Mouse (Mus musculus) yolk sac, embryonic 10.5 days (tissue): ENCODE measurements around the gene Bcl2.
"Not testable (repeated sequence)": the region's sequence is repeated elsewhere in the genome, so short reads cannot be mapped to it uniquely, and the experiment has no call there.

Experiments used
- DNase-seq: peaks from one replicate; pipeline ENCODE4 v3.0.0-alpha.2; 2017; ENCODE audit warnings: low spot score

Gene Bcl2

DNA sequence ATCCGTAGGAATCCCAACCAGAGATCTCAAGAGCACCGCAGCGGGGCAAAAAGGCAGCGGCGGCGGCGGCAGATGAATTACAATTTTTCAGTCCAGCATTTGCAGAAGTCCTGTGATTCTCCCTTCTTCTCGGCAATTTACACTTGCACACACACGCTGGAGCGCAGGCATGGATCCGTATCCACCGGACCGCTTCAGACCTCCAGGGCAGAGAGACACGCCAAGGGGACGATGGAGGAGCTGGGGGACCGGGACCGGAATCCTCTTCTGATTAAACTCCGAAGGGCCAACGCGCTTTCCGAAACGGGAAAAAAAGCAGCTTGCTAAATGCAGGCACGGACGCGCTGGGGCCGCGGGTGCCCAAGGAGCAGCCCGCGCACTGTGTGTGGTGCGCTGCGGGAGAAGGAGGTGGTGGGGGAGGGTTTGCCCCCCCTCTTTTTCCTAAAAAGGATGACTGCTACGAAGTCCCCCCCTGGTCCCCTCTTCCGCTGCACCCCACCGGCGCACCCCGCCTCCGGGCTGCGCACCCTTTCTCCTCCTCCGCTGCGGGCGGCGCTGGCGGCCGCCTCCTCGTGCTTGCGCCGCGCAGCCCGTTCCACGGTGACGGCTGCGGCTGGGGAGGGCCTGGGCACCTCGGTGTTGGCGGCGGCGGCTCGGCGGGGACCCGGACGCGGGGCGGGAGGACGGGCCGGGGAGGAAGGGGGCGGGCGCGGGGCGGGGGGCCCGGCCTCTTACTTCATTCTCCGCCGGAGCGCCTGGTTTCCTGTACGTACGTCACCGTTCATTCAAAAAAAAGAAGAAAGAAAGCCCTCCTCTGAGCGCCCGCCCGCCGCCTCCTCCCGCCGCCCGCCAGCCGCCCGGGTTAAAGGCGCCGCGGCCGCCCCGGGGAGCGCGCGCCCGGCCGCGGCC, at the start of gene Bcl2:
Gene Bcl2, minus strand, starts transcription at position 654 of the 909 bp plus-strand sequence.
- peak; percentile 83 for DNase-seq

DNA sequence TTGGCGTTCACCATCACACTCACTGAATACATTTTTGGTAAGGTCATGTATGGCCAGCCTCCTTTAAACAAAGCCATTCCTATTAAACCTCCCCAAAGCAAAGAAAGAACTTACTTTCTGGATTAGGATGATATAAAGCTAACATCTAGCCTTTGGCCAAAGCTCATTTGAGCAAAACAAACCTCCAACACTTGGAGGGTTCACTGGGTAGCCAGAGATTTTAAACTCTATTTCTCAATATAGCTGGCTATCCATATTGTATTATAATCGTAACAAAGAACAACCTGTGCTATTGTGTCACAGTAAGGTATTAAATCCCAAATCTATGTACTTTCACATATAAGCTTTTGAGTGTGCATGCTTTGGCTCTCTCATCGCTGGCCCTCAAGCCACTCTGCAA, 46.7 kb upstream of the Bcl2 start:
- DNase-seq: no peak

DNA sequence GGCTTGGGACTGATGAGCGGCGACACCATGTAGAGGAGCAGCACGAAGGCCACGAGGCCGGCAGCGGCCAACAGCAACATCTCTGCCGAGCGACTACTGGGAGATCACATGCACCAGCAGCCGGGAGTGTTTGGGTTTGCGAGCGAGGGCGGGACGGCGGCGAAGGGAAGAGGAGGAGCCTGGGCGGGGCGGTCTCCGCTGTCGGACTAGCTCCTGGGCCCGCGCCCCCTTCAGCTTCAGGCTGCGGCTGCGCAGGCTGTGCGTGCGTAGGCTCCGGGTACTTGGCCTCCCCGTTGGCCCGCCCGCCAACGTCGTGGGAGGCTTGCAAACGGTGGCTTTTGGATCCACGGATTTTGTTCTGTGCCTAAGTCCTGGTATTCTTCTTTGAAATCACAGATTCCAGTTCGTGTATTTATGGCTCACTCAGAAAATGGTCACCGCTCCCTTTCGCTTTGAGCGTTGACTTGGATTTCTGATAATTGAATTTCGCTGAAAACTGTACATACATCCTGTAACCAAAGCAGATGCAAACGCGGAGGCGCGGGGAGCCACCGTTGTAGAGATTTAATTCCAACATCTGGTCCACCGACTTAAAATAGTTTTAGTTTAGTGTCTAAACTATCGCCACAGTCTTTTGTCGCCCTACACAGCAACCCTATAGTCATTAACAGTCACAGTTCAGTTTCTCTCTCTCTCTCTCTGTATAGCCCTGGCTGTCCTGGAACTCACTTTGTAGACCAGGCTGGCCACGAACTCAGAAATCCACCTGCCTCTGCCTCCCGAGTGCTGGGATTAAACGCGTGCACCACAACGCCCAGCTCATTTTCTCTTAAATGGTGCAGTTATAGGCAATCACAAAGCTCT, 45.7 kb upstream of the Bcl2 start, which contains the start of gene Kdsr:
Gene Kdsr, minus strand, starts transcription at position 156 of the 864 bp plus-strand sequence.
- DNase-seq: peak; percentile 96

DNA sequence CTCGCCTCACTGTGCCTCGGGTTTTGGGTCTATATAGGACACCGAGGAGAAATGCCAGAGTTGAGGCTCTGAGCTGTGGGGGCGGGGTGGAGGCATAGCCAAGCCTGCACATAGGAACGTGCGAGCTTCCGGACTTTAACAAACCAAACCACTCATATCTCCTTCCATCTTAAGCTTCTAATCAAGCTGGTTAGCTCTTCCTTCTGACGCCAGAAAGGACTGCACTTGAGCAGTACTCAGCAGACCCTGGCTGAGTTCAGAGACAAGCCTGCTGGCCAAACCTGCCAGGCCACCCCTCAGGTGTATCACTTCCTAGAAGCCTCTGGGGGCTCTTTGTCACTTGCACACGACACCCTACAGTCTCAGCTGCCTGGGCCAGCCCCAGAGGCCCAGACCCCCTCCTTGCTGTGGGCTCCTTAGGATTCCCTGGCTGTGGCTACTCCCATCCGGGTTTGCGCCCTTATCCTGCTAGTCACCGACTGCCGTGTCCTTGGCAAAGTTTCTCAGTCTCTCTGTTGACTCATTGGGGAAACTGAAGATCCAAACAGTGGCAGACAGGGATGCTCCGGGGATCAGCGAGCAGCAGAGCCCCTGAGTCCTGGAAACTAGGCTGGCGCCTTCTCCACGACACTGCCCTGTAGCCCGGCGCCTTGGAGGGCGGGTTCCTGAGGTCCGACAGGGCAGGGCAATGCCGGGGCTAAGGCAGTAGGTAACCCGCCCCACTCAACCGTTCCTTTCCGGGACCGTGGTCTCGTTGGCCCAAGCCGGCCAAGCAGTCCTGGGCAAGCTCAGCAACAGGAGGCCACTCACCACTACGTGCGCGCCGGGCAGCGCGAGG, 44.9 kb upstream of the Bcl2 start:
- no peak for DNase-seq

DNA sequence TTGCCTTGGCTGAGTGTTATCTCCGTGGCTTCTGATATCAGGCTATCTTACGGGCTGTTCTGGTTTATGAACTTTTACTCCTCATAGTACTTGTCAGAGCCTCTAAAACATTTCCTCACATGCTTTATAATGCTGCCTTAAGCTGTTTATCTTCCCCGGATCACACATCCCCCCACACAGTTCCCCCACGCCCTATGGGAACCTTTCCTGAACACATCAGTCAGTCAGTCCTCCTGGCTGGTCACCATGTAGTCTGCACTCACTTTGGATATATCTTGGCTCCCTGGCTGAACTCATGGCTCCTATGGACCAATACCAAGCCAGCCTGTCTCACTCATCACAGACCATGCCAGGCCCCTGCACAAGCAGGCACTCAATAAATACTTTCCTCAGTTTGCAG, 42.6 kb upstream of the Bcl2 start:
- no peak for DNase-seq

DNA sequence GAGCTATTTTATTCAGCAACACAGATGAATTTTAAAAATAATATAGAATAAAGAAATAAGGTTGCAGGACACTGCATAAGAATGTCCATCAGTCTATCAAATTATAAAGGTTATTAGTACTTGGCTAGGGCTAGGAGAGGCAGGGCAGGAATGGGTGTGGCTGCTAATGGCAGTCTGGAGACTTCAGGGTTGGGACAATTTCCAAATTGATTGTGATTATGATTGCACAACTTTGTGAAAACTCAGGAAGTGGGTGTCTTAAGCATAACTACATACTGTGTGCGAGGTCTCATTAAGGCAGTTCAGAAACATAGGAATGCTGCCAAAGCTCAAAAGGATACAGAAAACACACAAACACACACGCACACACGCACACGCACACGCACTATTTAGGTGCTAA, 37.9 kb upstream of the Bcl2 start:
- DNase-seq: no peak

DNA sequence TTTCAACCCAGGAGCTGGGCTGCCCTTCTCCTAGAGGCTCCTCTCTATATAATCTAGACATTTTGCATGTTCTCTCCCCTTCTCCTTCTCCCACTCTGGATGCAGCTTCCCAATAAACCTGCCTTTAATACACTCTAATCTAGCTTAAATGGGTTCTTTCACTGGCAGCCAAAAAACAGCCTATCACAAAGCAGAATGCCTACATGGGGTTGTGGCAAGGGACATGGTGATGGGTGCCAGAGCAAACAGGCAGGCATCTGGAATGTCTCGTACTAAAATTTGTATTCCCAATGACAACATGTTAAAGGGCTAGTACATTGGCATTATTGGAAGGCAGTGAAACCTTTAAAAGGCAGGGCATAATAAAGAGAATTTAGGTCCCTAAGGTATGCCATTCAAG, 36.6 kb upstream of the Bcl2 start:
- DNase-seq: no peak

DNA sequence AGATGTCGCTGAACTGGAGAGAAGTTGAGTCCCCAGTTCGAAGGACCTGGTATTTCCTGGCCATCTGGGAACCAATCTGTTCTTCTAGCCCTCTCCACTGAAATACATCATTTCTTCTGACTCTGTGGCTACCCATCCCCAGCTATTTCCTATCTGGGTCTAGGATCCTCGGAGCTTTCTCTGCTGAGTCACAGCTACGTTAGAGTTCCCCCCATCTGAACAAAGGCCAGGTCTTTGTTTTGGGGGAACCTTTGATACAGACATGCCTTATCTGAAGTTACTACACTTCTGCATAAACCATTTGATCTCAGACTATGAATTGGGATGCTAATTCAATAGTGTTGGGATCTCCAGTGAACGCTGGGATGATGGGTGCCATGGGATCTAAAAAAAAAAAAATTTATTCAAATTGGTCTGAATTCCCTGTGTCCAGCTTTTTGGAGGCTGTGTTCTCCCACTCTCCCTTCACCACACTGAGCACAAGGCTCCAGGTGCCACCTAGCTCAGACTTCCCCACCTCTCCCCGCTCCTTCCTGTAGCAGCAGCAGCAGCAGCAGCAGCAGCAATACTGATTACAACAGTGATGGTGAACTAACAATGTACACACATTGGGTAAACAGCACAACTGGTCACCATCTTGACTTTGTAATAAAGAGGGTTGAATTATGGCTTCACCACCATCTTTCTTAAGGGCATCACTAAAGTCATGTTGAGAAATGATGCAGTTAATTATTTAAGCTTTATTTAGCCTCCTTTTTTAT, 34.7 kb upstream of the Bcl2 start:
- no peak for DNase-seq

DNA sequence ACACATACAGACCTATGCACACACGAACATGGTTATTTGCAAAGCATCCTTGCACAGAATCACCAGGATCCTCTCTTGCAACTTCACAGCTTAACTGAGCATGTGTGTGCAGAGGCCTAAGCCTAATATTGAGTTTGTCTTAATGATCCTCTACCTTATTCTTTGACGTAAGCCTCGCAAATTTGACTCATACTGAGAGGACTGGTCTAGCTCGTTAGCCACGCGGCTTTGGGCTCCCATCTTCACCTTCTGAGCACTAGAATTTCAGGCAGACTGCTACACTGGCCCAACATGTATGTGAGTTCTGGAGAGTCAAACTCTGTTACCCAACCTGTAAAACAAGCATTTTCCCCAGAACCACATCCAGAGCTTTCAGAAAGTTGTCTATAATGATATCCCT, 28.9 kb upstream of the Bcl2 start:
- DNase-seq: no peak

DNA sequence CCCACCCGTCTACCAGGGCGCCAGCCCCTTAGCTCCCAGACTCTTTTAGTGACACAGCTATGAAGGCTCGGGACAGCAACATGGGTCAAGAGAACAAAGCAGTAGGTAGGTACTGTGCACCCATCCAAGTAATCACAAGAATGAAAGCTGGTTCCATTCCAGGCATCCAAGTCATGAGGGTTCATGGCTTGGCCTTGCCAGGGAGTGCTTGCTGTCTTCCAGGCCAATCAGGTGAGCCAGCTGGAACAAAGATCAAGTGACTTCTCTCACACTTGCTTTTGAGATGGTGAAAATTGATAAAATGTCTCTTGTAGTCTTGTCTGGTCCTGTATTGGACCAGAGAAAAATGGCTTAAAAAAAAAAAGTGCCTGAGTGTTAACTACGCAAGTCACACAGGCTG, 26.7 kb upstream of the Bcl2 start:
- DNase-seq: no peak

DNA sequence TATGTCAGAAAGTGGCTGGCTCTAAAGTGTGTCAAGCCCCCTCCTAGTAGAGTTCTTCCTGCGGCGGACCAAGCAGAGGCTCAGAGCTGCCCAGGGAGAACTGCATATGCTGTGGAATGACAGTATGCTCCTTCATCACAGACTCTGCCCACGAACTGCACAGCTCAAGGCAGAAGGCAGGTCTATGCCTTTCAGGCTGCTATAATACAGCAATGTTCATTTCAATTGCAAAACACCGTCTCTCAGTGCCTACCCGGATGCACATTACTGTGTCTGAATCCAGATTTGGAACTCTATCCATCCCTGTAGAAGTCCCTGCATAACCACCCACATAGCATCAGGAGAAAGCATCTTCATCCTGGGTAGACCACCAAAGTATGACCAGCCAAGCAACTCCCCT, 25.7 kb upstream of the Bcl2 start:
- DNase-seq: no peak

DNA sequence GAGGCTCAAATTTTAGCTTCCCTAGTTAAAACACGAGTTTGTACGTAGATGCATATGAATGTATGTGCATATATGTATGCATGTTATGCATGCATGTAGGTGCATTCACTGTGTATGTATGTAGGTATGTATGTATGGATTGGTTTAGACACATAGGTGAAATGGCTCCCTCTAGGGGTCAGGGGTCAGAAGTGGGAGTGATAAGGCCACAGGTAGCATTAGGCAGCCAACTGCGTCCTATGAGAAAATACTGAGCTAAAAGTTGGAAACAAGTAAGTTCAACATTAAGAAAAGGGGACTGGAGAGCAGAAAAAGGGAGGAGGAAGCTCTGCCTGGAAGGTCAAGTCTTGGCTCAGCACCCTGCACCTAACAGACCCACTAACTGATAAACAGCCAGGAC, 24.0 kb upstream of the Bcl2 start:
- DNase-seq: no peak

DNA sequence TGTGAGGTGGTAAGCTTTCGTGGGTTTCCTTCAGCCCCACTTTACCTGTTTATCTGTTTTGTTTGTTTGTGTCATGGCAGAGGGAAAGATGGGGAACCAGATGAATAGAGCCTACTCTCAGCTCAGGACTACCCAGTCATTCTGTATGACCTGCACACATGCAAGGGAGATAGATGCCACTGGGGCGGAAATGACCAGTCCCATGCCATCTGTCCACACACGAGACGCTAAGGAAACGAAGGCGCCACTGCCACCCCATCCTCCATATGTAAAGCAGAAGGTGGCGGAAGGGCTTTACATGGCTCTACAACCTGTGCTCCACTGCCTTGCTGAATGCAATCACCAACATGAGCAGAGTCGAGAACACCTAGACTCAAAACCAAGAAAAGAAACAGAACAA, 22.1 kb upstream of the Bcl2 start:
- no peak for DNase-seq

DNA sequence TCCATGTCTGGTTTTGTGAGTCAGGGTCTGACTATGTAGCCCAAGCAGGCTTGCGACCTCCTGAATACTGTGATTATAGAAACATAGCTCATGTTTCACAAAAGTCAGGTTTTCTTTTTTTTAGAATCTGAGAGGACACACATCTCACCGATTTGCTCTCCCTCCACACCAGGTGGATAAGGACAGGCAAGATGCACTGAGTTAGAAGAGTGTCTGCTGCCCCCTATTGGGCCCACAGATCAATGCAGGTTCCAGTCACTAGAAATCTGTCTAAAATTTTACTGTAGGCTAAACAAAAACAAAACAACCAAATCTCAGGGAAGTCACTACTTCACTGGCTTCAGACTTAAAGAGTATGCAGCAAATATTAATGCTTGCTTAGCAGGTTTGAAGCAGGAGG, 21.5 kb upstream of the Bcl2 start:
- DNase-seq: no peak

DNA sequence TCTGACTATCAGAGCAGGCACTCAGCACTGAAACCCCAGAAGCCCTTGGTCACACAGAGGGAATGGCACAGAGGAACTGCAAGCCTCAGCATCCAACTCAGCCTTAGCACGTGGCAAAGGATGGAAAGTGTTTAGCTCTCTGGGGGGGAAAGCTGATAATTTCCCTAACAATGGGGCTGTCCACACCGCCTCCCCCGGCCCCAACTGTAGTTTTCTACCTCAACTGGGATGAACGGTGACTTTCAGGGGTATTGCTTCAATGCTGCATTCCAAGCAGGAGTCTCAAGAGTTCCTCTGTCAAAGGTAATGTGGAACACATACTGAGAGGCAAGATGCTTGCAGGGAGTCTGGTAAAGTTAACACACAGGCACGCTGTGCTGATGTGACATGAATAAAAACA, 8.0 kb upstream of the Bcl2 start:
- DNase-seq: no peak

DNA sequence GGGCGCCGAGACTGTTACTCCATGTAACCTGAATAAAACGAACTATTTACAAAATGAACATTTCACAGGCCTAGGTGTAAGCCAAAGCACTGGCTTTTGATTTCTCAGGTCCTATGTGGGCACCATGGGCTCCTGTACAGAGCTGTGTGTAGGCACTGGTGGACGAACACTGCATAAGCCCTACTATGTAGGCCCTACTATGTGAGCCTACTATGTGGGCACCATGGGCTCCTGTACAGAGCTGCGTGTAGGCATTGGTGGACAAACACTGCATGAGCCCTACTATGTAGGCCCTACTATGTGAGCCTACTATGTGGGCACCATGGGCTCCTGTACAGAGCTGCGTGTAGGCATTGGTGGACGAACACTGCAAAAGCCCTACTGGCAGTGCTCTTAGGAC, 3.7 kb upstream of the Bcl2 start:
- not testable (repeated sequence) for DNase-seq

DNA sequence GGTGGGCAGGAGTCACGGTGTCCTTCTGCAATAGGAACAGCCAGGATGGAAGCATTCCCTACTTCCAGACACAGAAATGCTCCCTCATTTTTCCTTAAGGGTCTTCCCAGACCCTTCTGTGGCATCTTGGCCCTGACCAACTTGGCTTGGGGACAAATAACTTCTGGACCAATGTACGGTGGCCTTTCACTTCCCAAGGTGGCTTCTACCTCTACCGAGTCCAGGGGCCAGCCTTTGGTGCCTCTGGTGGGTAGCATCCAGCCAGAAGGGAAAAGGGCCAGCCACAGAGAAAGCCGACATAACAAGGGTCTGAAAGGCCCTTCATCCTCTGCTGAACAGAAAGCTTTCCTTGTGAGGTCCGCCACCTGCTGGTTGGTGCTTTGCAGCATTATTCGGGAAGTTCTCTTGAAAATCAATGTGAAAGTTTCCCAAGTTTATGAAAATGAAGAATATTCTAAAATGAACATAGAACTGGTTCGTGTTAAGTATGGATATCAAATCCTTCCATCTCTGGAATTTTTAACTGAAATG, 3.1 kb upstream of the Bcl2 start:
- DNase-seq: peak; percentile 19

DNA sequence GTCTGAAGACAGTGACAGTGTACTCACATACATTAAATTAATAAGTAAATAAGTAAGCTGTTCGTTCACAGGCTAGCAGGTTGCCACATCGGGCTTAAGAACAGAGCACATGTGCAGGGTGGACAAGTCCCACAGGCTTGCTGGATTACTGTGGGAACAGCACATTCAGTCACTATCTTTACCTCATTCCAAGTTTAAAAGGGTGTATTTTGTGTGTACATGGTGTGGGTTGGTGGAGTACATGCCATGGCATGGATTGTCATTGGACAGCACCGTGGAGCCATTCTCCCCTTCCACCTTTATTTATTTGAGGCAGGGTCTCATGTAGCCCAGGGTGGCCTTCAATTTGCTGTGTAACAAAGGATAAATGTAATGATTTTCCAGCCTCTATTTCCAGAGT, 2.1 kb upstream of the Bcl2 start:
- DNase-seq: no peak

DNA sequence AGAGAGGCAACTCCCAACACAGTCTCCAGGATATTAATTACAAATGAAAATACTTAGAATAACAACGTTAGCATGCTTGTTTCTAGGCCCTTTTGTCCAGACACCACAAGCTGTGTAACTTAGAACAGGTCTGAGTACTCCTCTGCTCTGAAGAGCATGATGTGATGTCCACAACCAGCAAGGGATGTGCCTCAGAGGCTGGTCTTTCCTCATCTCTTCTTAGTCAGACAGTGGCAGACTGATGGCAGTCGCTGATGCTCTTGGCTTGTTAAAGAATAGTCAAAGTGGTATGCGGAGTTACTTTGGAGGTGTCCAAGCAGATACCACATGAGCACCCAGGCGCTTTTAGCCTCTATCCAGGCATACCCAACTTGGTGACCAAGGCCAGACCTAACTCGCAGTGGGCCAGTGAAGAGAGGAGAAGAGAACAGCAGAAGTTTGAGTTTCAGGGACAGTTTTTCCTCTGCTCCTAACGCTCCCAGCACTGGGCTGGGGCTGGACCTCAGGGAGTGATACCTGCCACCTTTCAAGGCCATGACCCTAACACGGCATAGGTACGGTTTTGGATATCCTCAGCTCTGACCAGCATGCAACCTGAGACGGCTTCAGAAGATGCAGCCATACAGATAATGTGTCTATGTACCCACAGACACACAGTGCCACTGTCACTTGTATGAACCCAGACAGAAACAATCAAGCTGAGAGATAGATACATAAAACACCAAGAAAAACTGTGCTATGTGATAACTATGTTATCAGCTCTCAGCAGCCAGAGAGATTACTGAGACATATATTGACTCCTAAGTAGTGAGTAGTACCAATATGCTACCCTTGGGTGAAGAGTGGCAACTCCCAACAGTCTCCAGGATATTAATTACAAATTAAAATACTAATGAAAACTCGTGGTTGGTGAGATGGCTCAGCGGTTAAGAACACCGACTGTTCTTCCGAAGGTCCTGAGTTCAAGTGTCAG, 1.3 kb upstream of the Bcl2 start:
- no peak for DNase-seq

DNA sequence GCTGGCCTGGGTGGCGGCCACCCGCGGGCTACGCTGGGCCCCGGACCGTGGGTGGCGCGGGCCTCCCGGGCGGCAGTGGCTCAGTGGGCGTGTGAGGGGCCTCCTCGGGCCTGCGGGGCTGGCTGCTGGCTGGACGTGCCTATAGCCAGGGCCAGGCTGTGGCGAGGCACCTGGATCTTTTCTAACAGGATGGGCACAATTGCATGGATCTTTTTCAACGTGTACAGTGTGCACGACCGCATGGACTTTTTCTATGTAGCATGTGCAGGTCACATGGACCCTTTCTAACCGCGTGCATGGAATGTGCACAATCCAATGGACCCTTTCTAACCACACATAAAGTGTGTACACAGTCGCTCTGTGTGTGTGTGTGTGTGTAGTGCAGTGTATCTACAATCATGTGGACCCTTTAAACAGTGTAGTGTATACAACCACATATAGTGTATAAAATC, 482 bp upstream of the Bcl2 start:
- no peak for DNase-seq
